Mouse (Mus musculus): Measurements from ENCODE around the gene Ttyh1.

- TF ChIP-seq CTCF (IDR thresholded peaks at IDR 0.05; ENCODE audit: low read depth, low read length) (no peak), POLR2A (IDR thresholded peaks at IDR 0.05; ENCODE audit: extremely low read depth, insufficient read depth, low read length) (no peak)
These were observed 48.1 kb upstream of the Ttyh1 start for GRCm38 (mm10) chr7:4071066-4071465.

Measured in liver, adult 2 months (tissue).